In genomic region chr6:55455641-55456040, GRCm38 (mm10) we compare ENCODE assay signal across 21 mouse cellular contexts. TPM values are rescaled to one million over a fixed set of nuclear protein-coding genes. Genes with fewer than 3 reads are reported as not detected.
DNase-seq lines count a peak whose midpoint lies in the region; ATAC-seq lines count a peak whose summit lies in the region.
"Had no signal": no experiment of that assay in that cellular context is flagged by ENCODE, and none has a peak within 500 bp of the region (broad histone marks: within the 10 kb centered on the region; RNA-seq: fewer than 3 reads in every experiment).

No protein-coding gene starts in this region.

- H3K9ac ChIP-seq in hindbrain, embryonic 12.5 days = no peak overlapping the region
- H3K9ac ChIP-seq in midbrain, embryonic 16.5 days (ENCODE audit: low read depth, low read length) = no peak overlapping the region; the same call in 1 of the 2 replicates
- H3K9ac ChIP-seq: forebrain, postnatal 0 days; limb, embryonic 15.5 days; liver, postnatal 0 days; midbrain, embryonic 12.5 days had no signal

- 90% methylated on average over 5 of the region's 5 CpGs for WGBS in hindbrain, embryonic 12.5 days
- WGBS in midbrain, embryonic 16.5 days = 81% methylated on average over 5 of the region's 5 CpGs

- peak; percentile 66 to 74 for DNase-seq in cerebellum, adult 18-20 months
- DNase-seq in cerebellum, adult 9-10 months = peak; percentile 76
- DNase-seq in embryo, embryonic 10 days (ENCODE audit: low spot score) = no peak
- DNase-seq in kidney, adult 18-20 months = no peak
- no peak for DNase-seq in heart, adult 8-10 months (ENCODE audit: low spot score)
- DNase-seq: adrenal gland, adult 8-10 months; forebrain, postnatal 0 days; gastrocnemius, adult 2 months; heart, adult 2 months; liver, postnatal 0 days; lung, postnatal 36 days; right cerebral cortex, adult 18-20 months had no signal

- H3K9me3 ChIP-seq in hindbrain, embryonic 12.5 days (replicated peaks) = no peaks in the 10 kb centered on the region
- H3K9me3 ChIP-seq in midbrain, embryonic 16.5 days (replicated peaks; ENCODE audit: control insufficient read depth, low read length, poor library complexity, severe bottlenecking) = no peaks in the 10 kb centered on the region
- H3K9me3 ChIP-seq: embryonic facial prominence, embryonic 10.5 days; G1E; limb, embryonic 15.5 days; midbrain, embryonic 12.5 days had no signal

- no peak overlapping the region for H3K27ac ChIP-seq in hindbrain, embryonic 12.5 days
- H3K27ac ChIP-seq in midbrain, embryonic 16.5 days (ENCODE audit: low read length) = no peak overlapping the region
- H3K27ac ChIP-seq: embryonic facial prominence, embryonic 10.5 days; gastrocnemius, adult 2 months; heart, adult 2 months; kidney, postnatal 0 days; limb, embryonic 15.5 days; midbrain, embryonic 12.5 days had no signal

- H3K4me2 ChIP-seq in hindbrain, embryonic 12.5 days (replicated peaks) = peak overlapping the region; percentile 96
- peak overlapping the region; percentile 80 for H3K4me2 ChIP-seq in midbrain, embryonic 16.5 days (ENCODE audit: low read length)
- H3K4me2 ChIP-seq: limb, embryonic 15.5 days had no signal

- H3K36me3 ChIP-seq in hindbrain, embryonic 12.5 days = peaks cover 6% of the 10 kb centered on the region; the same call in 1 of the 2 replicates
- no peaks in the 10 kb centered on the region for H3K36me3 ChIP-seq in midbrain, embryonic 16.5 days (ENCODE audit: control insufficient read depth, insufficient read depth, low read length)
- H3K36me3 ChIP-seq: embryonic facial prominence, embryonic 10.5 days; G1E; limb, embryonic 15.5 days had no signal

- H3K4me1 ChIP-seq in hindbrain, embryonic 12.5 days = peaks cover 47% of the 10 kb centered on the region
- peaks cover 46% of the 10 kb centered on the region for H3K4me1 ChIP-seq in midbrain, embryonic 16.5 days (ENCODE audit: control insufficient read depth, insufficient read depth, low read length)

- no peak overlapping the region for H3K4me3 ChIP-seq in hindbrain, embryonic 12.5 days
- no peak overlapping the region for H3K4me3 ChIP-seq in midbrain, embryonic 16.5 days (ENCODE audit: low read depth, low read length)
- H3K4me3 ChIP-seq: embryonic facial prominence, embryonic 10.5 days; gastrocnemius, adult 2 months; heart, adult 2 months; limb, embryonic 15.5 days; midbrain, embryonic 12.5 days had no signal

- ATAC-seq in hindbrain, embryonic 12.5 days (ENCODE audit: low FRiP score) = no peak
- no peak for ATAC-seq in midbrain, embryonic 16.5 days
- ATAC-seq: forebrain, postnatal 0 days; inflammation-experienced regulatory T-cells, adult 6 months; liver, postnatal 0 days had no signal

- H3K27me3 ChIP-seq in hindbrain, embryonic 12.5 days = peaks cover 12% of the 10 kb centered on the region
- no peaks in the 10 kb centered on the region for H3K27me3 ChIP-seq in midbrain, embryonic 16.5 days (ENCODE audit: control insufficient read depth, insufficient read depth, low read depth, low read length)

RNA-seq across cellular contexts. Expression of gene Adcyap1r1, which starts 3.9 kb away (rescaled TPM):
- polyA plus RNA-seq in hindbrain, embryonic 12.5 days (2016; fragmentation: Nextera tagmentation; extraction: Ambion mirVana) = 36.6 and 44.5 TPM in 2 replicates
- polyA plus RNA-seq in midbrain, embryonic 16.5 days (2015; fragmentation: Nextera tagmentation; extraction: Ambion mirVana) = 46.9 and 60.8 TPM in 2 replicates
- total RNA-seq in heart, adult 8-10 months (2022) = 1 to 10 TPM; 5.1 to 5.8 (median 5.4) TPM
- total RNA-seq: neutrophil, adult 5-6 weeks had no signal
- polyA plus RNA-seq: G1E; inflammation-experienced regulatory T-cells, adult 6 months; liver, postnatal 0 days had no signal

Comparison
In these comparisons a context has a peak if more than half of its experiments do, and no peak if none do; other contexts are left out.
1. DNase-seq: peak in cerebellum, adult 18-20 months (2 of 2) and cerebellum, adult 9-10 months (single experiment); none in embryo, embryonic 10 days (single experiment), kidney, adult 18-20 months (single experiment) and heart, adult 8-10 months (single experiment).